Mouse (Mus musculus): ENCODE results near the gene Pfkfb4. TPM values are rescaled to one million over a fixed set of nuclear protein-coding genes. Genes with fewer than 3 reads are reported as not detected.

Gene Pfkfb4
- total RNA-seq, 2 experiments from 2014 or later: 4.8 to 13.2 TPM

- no peak for DNase-seq
These were observed 4.8 kb downstream of the Pfkfb4 start for GRCm38 (mm10) chr9:108996411-108996810.

DNA sequence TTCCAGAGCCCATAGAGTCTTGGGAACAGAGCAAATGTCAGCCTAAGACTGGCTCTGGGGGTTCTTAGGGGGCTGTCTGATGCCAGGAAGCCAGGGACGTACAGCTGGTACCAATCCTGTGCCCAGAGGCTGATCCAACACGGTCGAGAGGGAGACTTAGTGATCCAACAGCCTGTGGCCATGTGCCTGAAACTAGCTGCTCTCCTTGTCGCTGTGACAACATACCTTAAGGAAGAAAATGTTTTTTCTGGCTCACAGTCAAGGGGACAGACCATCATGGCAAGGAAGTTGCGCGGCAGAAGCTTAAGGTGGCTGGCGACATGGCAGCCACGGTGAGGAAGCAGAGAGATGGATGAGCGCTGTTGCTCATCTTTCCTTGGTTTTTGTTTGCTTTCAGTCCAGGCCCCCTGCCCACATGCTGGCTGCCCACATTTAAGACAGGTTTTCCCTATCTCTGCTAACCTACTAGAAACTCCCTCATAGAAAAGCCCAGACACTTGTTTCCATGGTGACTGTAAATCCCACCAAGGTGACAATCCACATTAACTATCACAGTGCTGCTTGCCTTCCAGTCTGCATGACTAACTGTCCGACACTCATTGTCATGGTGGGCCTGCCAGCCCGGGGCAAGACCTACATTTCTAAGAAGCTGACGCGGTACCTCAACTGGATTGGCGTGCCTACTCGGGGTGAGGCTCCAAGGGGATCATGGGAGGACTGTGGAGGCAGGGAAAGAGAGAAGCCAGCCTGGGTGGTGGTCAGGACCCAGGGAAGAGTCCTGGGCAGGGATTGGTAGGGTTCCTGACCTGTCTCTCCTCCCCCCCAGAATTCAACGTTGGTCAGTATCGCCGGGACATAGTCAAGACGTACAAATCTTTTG is 6.9 kb downstream of the Pfkfb4 start:
- DNase-seq: no peak

- no peak for DNase-seq
These were observed 7.6 kb downstream of the Pfkfb4 start for GRCm38 (mm10) chr9:108999167-108999526.

- DNase-seq: peak; percentile 65 to 81
These were observed 9.1 kb downstream of the Pfkfb4 start for GRCm38 (mm10) chr9:109000726-109001125.

- peak; percentile 46 to 55 for DNase-seq
These were observed 11.6 kb downstream of the Pfkfb4 start for GRCm38 (mm10) chr9:109003201-109003600.

DNA sequence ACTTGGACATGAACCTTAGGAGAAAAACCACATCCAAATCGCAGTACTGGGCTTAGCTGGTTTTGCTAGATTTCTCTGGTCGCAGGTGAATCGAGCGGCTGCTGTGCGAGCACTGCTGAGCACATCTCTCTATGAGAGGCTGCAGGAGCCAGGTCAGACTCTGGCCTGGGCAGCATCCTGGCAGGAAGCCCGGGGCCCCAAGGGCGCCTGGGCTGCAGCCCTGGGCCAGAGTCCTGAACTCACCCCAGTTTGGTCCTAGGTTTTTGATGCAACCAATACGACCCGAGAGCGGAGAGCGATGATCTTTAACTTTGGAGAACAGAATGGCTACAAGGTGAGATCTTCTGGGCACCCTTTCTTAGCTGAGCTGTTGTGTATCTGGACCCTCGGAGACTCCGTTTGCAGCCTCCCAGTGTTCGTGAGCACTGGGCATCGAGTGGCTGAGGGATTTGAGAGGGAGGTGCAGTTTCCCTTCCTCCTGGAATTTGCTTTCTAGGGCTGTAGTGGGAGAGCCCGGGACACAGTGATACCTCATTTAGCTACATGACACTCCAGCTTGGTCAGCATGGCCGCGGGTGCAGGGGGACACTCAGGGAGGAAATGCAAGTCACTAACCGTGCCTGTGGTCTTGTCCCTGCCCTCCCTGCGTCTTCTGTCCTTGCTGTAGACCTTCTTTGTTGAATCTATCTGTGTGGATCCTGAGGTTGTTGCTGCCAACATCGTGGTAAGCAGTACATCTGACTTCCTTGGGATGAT is 15.6 kb downstream of the Pfkfb4 start:
- DNase-seq: peak in 1 of 2 experiments; percentile 25

- DNase-seq: no peak
These were observed 16.5 kb downstream of the Pfkfb4 start for GRCm38 (mm10) chr9:109008081-109008480.

GRCm38 (mm10) chr9:109008994-109009635 is 17.5 kb downstream of the Pfkfb4 start:
- DNase-seq: no peak

GRCm38 (mm10) chr9:109009636-109010315 is 18.2 kb downstream of the Pfkfb4 start:
- DNase-seq: peak in 1 of 2 experiments; percentile 45

- no peak for DNase-seq
These were observed 18.7 kb downstream of the Pfkfb4 start for GRCm38 (mm10) chr9:109010316-109010690.

GRCm38 (mm10) chr9:109015397-109015796 is 23.8 kb downstream of the Pfkfb4 start:
- DNase-seq: no peak

DNA sequence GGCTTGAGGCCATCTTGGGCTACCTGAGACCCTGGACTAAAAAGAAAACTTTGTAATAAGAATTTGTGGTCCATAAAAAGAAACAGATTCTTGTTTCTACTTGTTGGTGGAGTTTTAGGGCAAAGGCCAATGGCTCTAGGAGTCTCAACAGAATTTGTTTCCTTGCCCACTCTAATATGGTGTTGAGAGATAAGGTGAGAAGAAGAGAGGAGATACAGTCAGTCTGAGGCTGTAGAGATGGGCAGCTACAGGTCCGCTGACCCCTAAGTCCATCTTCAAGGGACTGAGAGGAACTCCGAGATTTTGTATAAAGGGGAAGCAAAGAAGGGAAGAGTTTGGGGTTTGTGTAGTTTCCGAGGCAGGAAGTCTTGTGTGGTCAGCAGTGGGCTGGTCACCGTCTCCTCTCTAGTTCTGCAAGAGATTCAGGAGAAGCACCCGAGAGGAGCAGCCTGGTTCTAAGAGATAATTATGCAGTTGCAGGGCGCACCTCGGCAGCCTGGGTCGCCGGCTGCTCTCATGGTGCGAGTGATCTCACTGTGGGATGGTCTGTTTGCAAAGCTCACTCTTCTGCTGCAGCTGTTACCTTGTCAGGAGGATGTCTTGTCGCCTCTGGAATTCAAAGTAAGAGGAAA is 25.5 kb downstream of the Pfkfb4 start:
- DNase-seq: no peak

DNA sequence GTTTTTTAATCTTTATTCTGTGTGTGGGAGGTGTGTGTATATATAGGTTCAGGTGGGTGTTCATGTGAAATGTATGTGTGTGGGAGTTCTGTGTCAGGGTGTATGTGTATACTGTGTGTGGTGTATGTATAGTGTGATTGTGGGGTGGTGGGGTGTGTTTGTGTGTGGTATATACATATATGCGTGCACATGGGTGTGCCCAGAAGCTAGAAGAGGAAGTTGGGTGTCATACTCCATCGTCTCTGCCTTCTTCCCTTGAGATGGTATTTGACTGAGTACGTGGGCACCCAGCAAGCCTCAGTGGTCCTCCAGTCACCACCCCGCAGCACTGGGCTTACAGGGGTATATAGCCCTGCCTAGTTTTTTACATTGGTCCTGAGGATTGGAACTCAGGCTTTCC is 29.9 kb downstream of the Pfkfb4 start:
- DNase-seq: no peak

- DNase-seq: no peak
These were observed 31.5 kb downstream of the Pfkfb4 start for GRCm38 (mm10) chr9:109022866-109023685.

- no peak for DNase-seq
These were observed 35.9 kb downstream of the Pfkfb4 start for GRCm38 (mm10) chr9:109027521-109027920.

DNA sequence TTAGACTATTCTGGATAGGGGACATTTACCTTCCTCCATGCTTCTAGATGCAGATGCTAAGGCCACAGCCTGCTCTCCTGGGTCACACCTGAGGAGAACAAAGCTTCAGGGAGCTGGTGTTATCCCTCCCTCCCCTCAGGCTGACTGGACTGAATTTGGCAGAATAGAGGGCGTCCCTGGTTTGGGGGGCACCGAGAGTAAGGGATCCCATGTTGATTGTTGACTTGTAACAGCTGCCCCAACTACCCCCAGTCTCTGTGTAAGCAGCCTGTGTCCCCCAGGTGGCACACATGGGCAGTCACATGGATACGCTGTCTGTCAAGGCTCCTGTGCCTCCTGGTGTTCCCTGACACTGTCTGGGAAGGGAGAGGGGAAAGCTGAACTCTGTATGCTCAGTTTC is 36.8 kb downstream of the Pfkfb4 start:
- DNase-seq: no peak

GRCm38 (mm10) chr9:109028919-109029318 is 37.3 kb downstream of the Pfkfb4 start:
- no peak for DNase-seq

DNA sequence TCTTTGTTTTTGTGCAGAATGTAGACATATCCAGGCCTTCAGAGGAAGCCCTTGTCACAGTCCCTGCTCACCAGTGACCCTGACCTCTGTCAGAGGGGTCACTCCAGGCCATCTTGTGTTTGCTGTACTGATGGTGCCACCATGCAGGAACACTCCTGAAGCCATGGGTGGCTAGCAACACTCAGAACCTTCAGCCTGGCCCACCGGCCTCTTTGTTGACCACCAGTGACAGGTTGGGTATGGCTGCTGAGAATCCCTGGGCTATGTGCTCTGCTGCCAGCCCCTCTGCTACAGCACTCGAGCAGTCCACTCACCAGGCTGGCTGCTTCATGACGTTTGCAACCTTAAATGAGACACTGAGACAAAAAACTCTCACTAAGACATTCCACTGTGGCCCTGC is 38.7 kb downstream of the Pfkfb4 start:
- DNase-seq: no peak

GRCm38 (mm10) chr9:109031001-109031400 is 39.4 kb downstream of the Pfkfb4 start:
- DNase-seq: no peak

DNA sequence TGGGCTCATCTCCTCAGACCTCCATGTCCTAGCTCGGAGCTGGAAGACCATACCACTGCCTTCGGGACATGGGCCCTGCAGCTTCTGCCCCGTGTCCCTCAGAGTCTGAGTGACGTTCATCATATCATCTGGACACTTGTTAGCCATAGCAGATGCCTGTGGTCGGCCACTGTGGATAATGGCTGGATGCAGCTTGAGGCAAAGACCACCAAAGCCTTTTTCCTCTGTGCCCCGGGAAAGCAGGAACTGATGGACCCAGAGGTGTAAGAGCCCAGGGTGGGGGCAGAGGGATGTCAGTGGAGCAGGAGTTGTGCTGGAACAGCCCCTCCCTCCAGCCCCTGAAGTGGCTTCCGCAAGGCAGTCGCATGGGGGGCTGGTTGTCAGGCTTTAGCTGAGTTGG is 40.1 kb downstream of the Pfkfb4 start:
- DNase-seq: no peak

DNA sequence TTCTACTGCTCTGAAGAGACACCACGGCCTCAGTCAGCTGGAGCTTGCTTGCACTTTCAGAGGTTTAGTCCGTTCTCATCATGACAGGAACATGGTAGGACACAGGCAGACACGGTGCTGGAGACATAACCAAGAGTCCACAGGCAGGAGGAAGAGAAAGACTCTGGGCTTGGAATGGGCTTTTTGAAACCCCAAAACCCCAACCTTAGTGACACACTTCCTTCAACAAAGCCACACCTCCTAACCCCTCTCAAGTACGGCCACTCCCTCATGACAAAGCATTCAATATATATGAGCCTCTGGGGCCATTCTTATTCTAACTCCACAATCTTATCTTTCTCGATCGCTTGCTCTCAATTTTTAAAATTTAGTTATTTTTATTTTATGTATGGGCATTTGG is 40.9 kb downstream of the Pfkfb4 start:
- no peak for DNase-seq

All from adrenal gland, postnatal 36 days (tissue).